Mouse (Mus musculus) adrenal gland, adult 18-20 months (tissue): Measurements from ENCODE around the gene Cactin. TPM values are rescaled to one million over a fixed set of nuclear protein-coding genes. Genes with fewer than 3 reads are reported as not detected.

Source experiments
- DNase-seq, 2 experiments: peaks; one replicate each; pipeline ENCODE4 v3.0.0; 2021 to 2022; ENCODE audit warnings: low spot score in 2 of 2
- total RNA-seq, 2 experiments: library from RNA; stranded (reverse); gene quantifications; 1 replicate in 1 of 2; 2 replicates in 1 of 2; pipeline ENCODE4 v1.2.3; 2021

The Cactin gene
- total RNA-seq, 2 experiments from 2014 or later, result 34.3 to 40.9 TPM

GRCm38 (mm10) chr10:81340551-81341332, 19.8 kb downstream of the Cactin start:
- no peak for DNase-seq

- peak; percentile 78 to 83 for DNase-seq
These were observed 20.5 kb downstream of the Cactin start for GRCm38 (mm10) chr10:81341333-81341949.

DNA sequence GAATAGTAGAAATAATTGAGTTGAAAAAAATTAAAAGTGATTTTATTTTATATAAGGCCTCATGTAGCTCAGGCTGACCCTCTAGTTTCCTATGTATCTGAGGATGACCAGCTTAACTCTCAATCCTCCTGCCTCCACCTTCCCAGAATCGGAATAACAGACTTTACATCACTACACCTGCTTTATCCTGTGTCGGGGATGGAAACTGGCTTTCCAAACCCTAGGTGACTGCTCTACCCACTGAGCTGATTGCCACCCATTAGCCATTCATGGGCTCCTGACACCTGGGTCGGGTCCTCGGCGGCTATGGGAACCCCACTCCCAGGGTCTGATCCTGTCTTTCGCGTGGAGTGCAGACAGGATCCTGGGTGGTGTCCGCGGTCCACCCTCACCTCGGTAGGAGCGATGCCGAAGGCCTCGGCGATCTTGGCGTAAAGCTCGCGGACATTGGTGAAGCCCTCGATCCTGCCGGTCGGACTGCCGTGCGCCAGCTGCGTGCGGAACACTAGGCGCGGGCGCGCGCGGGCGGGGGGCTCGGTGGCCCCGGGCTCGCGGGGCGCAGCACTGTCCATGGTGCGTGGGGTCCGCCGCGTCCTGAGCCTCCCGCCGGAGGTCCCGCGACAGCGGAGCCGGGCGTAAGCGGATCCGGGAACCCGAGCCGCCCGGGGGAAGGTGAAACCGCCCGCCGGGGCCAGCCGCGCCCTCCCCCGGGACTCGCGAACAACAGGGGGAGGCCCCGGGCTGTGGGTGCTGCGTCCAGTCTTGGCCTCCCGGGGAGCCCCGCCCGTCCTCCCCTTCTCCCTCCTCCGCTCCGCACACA, 22.0 kb downstream of the Cactin start, which contains the start of gene Gipc3:
Gipc3 (minus strand) TSS at position 581 of the 820 bp plus-strand sequence.
- DNase-seq, result no peak

DNA sequence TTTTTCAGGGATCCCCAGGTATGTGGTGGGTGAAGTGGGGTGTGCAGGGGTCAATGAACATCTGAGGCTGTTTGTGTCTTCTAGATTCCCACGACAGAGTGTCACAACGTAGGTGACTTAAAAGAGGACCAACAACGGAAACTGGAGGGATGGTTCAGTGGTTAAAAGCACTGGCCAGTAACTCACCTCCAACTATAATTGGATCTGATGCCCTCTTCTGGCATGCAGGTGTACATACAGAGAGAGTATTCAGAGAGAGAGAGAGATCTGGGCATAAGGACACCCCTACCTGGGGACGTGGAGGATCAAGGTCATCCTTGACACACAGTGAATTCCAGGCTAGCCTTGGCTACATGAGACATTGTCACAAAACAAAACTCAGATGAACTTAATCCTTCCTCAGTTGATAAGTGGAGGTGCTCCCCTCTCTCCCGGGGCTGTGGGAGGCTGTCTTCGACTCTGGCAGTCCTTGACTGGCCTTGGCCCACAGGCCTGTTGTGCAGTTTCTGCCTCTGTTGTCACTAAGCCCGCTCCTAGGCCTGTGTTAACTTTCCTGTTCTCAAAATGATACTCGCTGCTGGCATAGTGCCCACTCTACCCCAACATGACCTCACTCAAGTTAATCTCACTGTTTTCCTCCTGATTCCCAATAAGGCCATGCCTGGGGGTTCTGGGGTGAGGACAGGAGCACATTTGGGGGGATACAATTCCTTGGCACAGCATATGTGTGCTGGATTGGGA, 23.7 kb downstream of the Cactin start:
- no peak for DNase-seq

GRCm38 (mm10) chr10:81345162-81345534, 24.2 kb downstream of the Cactin start:
- no peak for DNase-seq

DNA sequence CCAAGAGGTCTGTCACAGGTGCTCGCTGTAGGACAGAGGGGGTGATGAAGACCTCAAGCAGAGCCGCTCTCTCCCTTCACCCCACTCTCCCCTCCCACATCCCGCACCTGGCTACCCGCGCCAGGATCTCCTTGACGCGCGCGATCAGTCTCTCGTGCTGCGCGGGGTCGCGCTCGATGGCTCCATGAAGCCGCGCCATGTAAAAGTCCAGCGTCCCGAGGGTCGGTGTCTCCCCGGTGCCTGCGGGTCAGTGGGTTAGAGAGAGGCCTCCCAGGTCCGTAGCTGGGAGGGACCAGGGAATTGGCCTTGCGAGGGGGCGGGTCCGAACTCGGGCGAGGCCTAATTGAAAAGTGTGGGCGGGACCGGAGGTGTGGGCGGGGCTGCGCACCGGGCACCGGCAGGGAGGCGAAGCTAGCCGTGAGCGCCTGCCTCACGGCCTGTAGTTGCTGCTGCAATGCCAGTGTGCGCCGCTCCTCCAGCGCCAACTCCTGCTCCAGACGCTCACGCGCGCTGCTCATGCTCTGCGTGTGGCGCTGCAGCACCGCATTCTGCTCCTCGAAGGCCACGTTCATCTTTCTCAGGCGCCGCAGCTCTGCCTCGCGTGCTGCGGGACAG, 25.7 kb downstream of the Cactin start:
- peak; percentile 66 to 76 for DNase-seq

DNA sequence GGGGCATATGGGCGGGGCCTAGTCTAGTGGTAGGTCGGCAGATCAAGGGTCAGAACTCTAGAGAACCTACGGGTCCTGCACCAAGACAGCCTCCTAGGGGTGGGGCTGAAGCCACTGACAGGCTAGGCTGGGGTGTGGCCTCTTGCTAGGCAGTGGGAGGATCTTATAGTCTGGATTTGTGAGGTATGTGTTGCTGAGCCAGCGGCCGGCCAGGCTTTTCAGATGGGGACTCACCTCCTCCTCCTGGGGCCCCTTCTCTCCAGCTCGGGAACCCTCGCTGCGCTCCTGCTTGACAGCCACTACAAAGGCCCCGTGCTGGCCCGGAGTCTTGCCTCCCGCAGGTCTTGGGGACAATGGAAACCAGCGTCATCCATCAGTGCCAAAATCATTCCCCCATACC, 28.2 kb downstream of the Cactin start:
- no peak for DNase-seq

GRCm38 (mm10) chr10:81349961-81350350, 29.1 kb downstream of the Cactin start:
- no peak for DNase-seq

GRCm38 (mm10) chr10:81350351-81351063, 29.6 kb downstream of the Cactin start, which contains the start of gene Hmg20b:
Hmg20b (minus strand) TSS chr10:81350480.
- DNase-seq, result peak; percentile 97

- DNase-seq, result no peak
These were observed 30.9 kb downstream of the Cactin start for GRCm38 (mm10) chr10:81351678-81352291.

DNA sequence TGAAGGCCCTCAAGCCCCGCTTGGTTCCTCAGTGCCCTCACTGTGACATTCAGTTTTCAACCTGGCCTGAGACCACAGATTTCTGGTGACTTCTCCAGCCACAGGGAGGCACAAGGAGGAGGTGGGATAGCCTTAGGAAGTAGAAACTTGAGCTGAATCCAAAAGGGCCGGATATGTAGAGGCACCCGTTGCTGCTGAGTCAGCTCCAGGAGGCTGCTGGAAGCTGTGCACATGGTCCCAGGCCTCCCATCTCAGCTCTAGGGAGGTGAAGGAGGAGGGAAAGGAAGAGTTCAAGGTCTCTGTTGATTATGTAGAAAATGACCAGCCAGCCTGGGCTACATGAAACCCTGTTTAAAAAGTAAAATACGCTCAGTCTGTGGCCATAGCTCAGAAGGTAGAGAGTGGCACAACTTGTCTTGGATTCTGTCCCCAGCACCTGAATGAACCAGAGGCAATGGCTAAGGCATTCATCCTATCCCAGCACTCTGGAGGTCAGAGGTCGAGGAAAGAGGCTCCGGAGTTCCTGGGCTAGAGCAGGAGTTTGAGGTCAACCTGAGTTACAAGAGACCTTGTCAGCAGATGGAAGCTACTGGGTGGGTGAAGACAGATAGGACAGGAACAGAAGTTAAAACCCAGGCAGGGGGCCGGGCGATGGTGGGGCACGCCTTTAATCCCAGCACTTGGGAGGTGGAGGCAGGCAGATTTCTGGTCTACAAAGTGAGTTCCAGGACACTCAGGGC, 34.0 kb downstream of the Cactin start:
- no peak for DNase-seq

DNA sequence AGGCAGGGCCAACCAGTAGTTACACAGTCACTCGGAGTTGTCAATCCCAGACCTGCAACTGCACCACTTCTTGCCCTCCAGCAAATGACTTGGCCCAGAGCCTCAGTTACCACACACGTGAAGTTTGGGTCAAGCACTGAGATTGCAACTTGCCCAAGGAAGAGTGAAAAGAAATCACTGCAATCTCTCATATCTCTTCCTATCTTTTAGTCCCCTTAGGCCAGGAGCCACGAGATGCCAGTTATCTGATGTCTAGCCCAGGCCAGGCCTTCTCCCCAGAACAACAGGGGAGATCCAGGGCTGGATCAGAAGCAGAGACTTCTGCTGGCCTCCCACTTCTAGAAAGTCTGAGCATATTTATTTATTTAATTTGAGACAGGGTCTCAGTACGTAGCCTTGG, 34.6 kb downstream of the Cactin start:
- DNase-seq, result no peak

DNA sequence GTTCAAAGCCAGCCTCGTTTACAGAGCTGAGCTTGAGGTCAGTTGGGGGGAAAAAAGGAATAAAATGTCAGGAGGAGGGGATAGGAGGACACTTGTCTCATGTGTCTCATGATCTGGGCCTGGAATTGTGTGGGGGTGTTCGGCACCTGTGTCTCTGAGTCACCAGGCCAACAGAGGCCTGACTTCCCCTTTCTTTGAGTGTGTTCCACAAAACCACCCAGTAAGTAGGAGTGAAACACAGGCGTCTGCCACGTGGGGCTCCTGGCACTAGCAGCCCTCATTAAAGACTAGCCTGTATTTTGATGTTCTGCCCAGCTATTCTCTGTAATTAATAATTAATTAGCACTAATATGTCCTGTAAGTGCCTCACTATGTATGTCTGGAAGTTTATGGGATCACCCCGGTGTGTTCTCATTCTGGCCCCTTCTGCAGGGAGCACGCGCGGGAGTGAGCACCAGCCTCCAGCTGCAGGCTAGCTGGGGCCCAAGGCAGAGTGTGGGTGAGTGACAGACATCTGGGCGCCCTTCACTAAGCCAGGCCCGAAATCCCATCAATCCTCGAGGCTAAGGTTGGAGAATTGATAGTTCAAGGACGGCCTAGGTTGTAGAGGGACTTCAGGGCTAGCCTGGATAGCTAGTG, 35.6 kb downstream of the Cactin start:
- no peak for DNase-seq

DNA sequence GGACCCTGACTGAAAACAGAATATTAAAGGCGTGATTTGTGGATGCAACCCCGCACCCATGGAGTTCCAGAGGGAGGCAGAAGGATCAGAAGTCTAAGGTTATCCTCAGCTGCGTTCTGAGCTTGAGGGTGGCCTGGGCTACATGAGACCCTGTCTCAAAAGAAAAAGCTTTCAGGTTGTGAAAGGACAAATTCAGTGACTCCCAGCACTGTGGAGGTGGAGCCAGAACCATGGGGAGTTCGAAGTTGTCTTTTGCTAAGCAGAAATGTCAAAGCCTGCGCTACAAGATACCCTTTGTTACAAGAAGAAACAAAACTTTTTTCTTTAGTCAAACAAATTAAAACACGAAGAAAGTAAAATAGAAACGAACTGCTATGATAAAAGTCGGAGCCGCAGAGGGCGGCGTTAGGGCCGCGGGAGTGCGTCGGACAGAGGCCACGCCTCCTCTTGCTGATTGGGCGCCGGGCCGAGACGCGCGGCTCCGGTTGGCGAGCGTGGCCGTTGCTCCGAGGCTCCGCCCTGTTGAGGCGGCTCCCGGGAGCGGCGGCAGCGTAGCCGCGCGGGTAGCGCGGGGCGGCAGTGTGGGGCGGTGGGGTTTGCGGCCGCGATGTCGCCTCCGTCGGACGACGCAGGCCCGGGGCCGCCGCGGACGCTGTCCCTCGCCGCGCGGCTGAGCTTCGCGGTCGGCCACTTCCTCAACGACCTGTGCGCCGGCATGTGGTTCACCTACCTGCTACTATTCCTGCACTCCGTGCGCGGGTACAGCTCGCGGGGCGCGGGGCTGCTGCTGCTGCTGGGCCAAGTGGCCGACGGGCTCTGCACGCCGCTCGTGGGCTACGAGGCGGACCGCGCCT, 36.3 kb downstream of the Cactin start, which contains the start of gene Mfsd12:
Mfsd12 (plus strand) TSS at position 501 of the 854 bp plus-strand sequence.
- peak; percentile 88 to 89 for DNase-seq

- no peak for DNase-seq
These were observed 37.3 kb downstream of the Cactin start for GRCm38 (mm10) chr10:81358209-81358608.

DNA sequence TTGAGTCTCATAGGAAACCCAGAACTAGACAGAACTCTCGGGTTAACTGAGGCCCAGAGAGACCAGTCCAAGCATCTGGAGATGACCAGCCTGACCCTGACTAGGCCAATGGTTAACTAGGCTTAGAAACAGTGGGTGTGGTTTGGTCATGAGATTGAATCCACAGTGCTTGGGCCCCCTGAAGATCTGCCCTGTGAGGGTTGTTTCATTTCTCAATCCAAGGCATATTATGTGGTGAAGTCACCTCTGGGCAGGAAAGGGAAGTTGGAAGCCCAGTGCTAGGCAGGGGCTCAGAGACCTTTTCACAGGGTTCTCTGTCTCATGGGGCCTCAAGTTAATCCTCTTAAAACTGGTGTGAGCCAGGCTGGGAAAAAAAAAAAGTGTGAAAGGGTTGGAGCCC, 37.9 kb downstream of the Cactin start:
- no peak for DNase-seq

GRCm38 (mm10) chr10:81360721-81361120, 39.8 kb downstream of the Cactin start:
- no peak for DNase-seq
